15 mouse cellular contexts compared by ENCODE assay signal in the genomic region with DNA sequence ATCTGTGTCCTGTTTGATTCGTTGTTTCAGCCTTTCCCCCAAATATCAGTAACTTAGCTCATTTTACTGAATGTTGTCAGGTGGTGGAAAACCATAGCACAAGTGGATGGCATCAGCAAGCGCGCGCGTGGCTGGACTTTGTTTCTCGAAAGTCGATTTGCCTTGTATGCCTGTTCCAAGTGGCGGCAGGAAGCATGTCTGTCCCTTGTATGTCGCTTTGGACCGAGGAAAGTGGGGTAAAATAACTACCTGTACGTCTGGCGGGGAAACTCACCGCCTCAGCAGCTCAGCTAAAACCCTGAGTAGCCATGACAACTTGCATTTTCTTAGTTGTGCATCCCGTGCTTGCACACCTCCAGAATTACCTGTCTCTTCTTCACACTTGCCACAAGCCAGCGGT.
"Had no signal": no experiment of that assay in that cellular context is flagged by ENCODE, and none has a peak within 500 bp of the region (broad histone marks: within the 10 kb centered on the region; RNA-seq: fewer than 3 reads in every experiment).

No protein-coding gene starts in this region.

- H3K4me3 ChIP-seq: neural tube, embryonic 12.5 days; stomach, embryonic 15.5 days had no signal

- H3K27me3 ChIP-seq: neural tube, embryonic 12.5 days; stomach, embryonic 15.5 days had no signal

- H3K9me3 ChIP-seq: neural tube, embryonic 12.5 days; stomach, embryonic 15.5 days had no signal

- ATAC-seq: midbrain, embryonic 16.5 days had no signal

- H3K4me1 ChIP-seq: neural tube, embryonic 12.5 days; stomach, embryonic 15.5 days had no signal

- DNase-seq: lung, adult 18-20 months; lung, embryonic 14.5 days; lung, postnatal 10 days; lung, postnatal 4 days; midbrain, embryonic 14.5 days; right cerebral cortex, postnatal 14 days; thymus, adult 2 months; thymus, postnatal 25 days; thymus, postnatal 4 days had no signal

- H3K27ac ChIP-seq: liver, embryonic 14.5 days; neural tube, embryonic 12.5 days; stomach, embryonic 15.5 days; stomach, postnatal 0 days had no signal

- H3K4me2 ChIP-seq: lung, embryonic 14.5 days; midbrain, embryonic 11.5 days; neural tube, embryonic 12.5 days; stomach, embryonic 15.5 days had no signal

- H3K9ac ChIP-seq: liver, embryonic 14.5 days; lung, embryonic 14.5 days; neural tube, embryonic 12.5 days; stomach, embryonic 15.5 days had no signal
